Mouse (Mus musculus): ENCODE data around the gene Rpl22l1. TPM values are rescaled to one million over a fixed set of nuclear protein-coding genes. Genes with fewer than 3 reads are reported as not detected.

Rpl22l1 gene
- polyA plus RNA-seq, 2 experiments: 191 to 416 TPM

DNA sequence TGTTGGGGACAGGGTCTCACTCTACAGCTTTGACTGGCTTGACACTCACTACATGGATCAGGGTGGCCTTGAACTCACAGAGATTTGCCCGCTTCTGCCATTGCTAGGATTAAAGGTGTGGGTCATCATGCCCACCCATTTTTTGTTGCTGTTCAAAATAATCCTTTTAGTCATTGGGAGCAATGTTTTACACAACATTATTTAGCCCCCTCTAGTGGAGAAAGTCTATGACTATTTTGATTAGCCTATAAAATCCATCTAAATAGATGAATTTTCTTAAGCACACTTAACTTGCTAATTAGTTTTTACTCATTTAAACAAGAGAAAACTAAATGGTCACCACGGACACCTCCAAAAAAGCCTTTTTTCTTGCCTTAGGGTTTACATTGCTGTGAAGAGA, 22.4 kb downstream of the Rpl22l1 start:
- Histone ChIP-seq H3K27me3 (ENCODE audit: control insufficient read depth, insufficient read depth, low read length) (no peaks in the 10 kb centered on the region), H3K9me3 (ENCODE audit: control insufficient read depth, low read length) (no peaks in the 10 kb centered on the region), H3K4me2 (ENCODE audit: low read depth) (no peak overlapping the region), H3K27ac (no peak overlapping the region), H3K36me3 (replicated peaks; ENCODE audit: control insufficient read depth, insufficient read depth, low read depth) (no peaks in the 10 kb centered on the region), H3K9ac (replicated peaks) (no peak overlapping the region), H3K4me3 (ENCODE audit: insufficient read depth in 1 of 2, low read depth in 2 of 2, low read length in 2 of 2) (no peak overlapping the region), H3K4me1 (replicated peaks; ENCODE audit: control insufficient read depth in 2 of 2, insufficient read depth in 2 of 2, low read length in 1 of 2) (no peaks in the 10 kb centered on the region)
- WGBS (ENCODE audit: insufficient replicate concordance): 57% methylated on average over 2 of the region's 2 CpGs
- ATAC-seq (ENCODE audit: insufficient read depth): no peak
- TF ChIP-seq CTCF (IDR thresholded peaks at IDR 0.05; ENCODE audit: low read depth) (no peak), EP300 (IDR thresholded peaks at IDR 0.05; ENCODE audit: low read depth) (no peak)
- DNase-seq (ENCODE audit: low read depth in 3 of 3, low spot score in 3 of 3): no peak

- no peak overlapping the region for H3K4me2 ChIP-seq (ENCODE audit: low read depth)
- DNase-seq (ENCODE audit: low read depth in 3 of 3, low spot score in 3 of 3): no peak
- ATAC-seq (ENCODE audit: insufficient read depth): no peak
- H3K27ac ChIP-seq: no peak overlapping the region
- H3K4me3 ChIP-seq (ENCODE audit: insufficient read depth in 1 of 2, low read depth in 2 of 2, low read length in 2 of 2): no peak overlapping the region
- no peaks in the 10 kb centered on the region for H3K36me3 ChIP-seq (replicated peaks; ENCODE audit: control insufficient read depth, insufficient read depth, low read depth)
- WGBS (ENCODE audit: insufficient replicate concordance): 61% methylated on average over 2 of the region's 2 CpGs
- no peaks in the 10 kb centered on the region for H3K27me3 ChIP-seq (ENCODE audit: control insufficient read depth, insufficient read depth, low read length)
- no peak overlapping the region for H3K9ac ChIP-seq (replicated peaks)
- no peak for TF ChIP-seq EP300 (IDR thresholded peaks at IDR 0.05; ENCODE audit: low read depth)
- no peak for TF ChIP-seq CTCF (IDR thresholded peaks at IDR 0.05; ENCODE audit: low read depth)
- H3K9me3 ChIP-seq (ENCODE audit: control insufficient read depth, low read length): no peaks in the 10 kb centered on the region
- no peaks in the 10 kb centered on the region for H3K4me1 ChIP-seq (replicated peaks; ENCODE audit: control insufficient read depth in 2 of 2, insufficient read depth in 2 of 2, low read length in 1 of 2)
These were observed 24.2 kb downstream of the Rpl22l1 start for GRCm38 (mm10) chr3:28829454-28829853.

DNA sequence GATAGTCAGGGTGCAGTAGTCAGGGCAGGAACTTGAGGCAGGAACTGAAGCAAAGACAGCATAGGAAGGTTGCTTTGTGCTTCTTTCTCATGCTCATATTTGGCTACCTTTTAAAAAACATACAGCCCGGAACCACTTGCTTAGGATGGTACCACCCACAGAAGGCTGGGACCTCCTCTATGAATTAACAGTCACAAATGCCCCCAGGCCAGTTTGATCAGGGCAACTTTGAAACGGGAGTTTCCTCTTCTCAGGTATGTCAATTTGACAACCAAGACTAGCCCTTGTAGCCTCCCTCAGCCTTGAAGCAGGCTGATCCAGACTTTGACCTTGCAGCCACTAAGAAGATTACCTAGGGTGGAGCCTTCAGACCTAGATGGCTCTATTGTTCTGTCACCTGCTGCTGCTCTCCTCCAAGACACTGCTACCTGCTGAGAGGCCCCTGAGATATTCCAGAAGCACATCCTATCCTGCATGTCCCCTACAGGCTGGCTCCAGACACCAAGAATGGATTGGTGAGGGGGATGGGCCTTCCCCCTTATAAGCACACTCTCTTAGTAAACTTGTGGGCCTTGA, 31.6 kb downstream of the Rpl22l1 start:
- Histone ChIP-seq H3K36me3 (replicated peaks; ENCODE audit: control insufficient read depth, insufficient read depth, low read depth) (no peaks in the 10 kb centered on the region), H3K4me1 (replicated peaks; ENCODE audit: control insufficient read depth in 2 of 2, insufficient read depth in 2 of 2, low read length in 1 of 2) (no peaks in the 10 kb centered on the region), H3K4me3 (ENCODE audit: insufficient read depth in 1 of 2, low read depth in 2 of 2, low read length in 2 of 2) (no peak overlapping the region), H3K4me2 (ENCODE audit: low read depth) (no peak overlapping the region), H3K9ac (replicated peaks) (no peak overlapping the region), H3K27me3 (ENCODE audit: control insufficient read depth, insufficient read depth, low read length) (no peaks in the 10 kb centered on the region), H3K27ac (no peak overlapping the region), H3K9me3 (ENCODE audit: control insufficient read depth, low read length) (no peaks in the 10 kb centered on the region)
- TF ChIP-seq CTCF (IDR thresholded peaks at IDR 0.05; ENCODE audit: low read depth) (no peak), EP300 (IDR thresholded peaks at IDR 0.05; ENCODE audit: low read depth) (no peak)
- DNase-seq (ENCODE audit: low read depth in 3 of 3, low spot score in 3 of 3) (no peak), ATAC-seq (ENCODE audit: insufficient read depth) (no peak)
- WGBS (ENCODE audit: insufficient replicate concordance): 53% methylated on average over 2 of the region's 2 CpGs

GRCm38 (mm10) chr3:28841886-28842649, 36.8 kb downstream of the Rpl22l1 start:
- 19% methylated on average over 3 of the region's 3 CpGs for WGBS (ENCODE audit: insufficient replicate concordance)
- no peak overlapping the region for H3K9ac ChIP-seq (replicated peaks)
- H3K36me3 ChIP-seq (replicated peaks; ENCODE audit: control insufficient read depth, insufficient read depth, low read depth): no peaks in the 10 kb centered on the region
- no peak for DNase-seq (ENCODE audit: low read depth in 3 of 3, low spot score in 3 of 3)
- no peak for ATAC-seq (ENCODE audit: insufficient read depth)
- TF ChIP-seq CTCF (IDR thresholded peaks at IDR 0.05; ENCODE audit: low read depth) (no peak), EP300 (IDR thresholded peaks at IDR 0.05; ENCODE audit: low read depth) (no peak)
- no peak overlapping the region for H3K4me2 ChIP-seq (ENCODE audit: low read depth)
- no peaks in the 10 kb centered on the region for H3K27me3 ChIP-seq (ENCODE audit: control insufficient read depth, insufficient read depth, low read length)
- H3K4me3 ChIP-seq (ENCODE audit: insufficient read depth in 1 of 2, low read depth in 2 of 2, low read length in 2 of 2): no peak overlapping the region
- no peak overlapping the region for H3K27ac ChIP-seq
- no peaks in the 10 kb centered on the region for H3K4me1 ChIP-seq (replicated peaks; ENCODE audit: control insufficient read depth in 2 of 2, insufficient read depth in 2 of 2, low read length in 1 of 2)
- H3K9me3 ChIP-seq (ENCODE audit: control insufficient read depth, low read length): no peaks in the 10 kb centered on the region

GRCm38 (mm10) chr3:28843231-28843630, 38.0 kb downstream of the Rpl22l1 start:
- TF ChIP-seq EP300 (IDR thresholded peaks at IDR 0.05; ENCODE audit: low read depth): no peak
- no peak for TF ChIP-seq CTCF (IDR thresholded peaks at IDR 0.05; ENCODE audit: low read depth)
- no peak overlapping the region for H3K27ac ChIP-seq
- DNase-seq (ENCODE audit: low read depth in 3 of 3, low spot score in 3 of 3) (no peak), ATAC-seq (ENCODE audit: insufficient read depth) (no peak)
- no peaks in the 10 kb centered on the region for H3K36me3 ChIP-seq (replicated peaks; ENCODE audit: control insufficient read depth, insufficient read depth, low read depth)
- no peak overlapping the region for H3K4me2 ChIP-seq (ENCODE audit: low read depth)
- 52% methylated on average over 8 of the region's 8 CpGs for WGBS (ENCODE audit: insufficient replicate concordance)
- H3K4me1 ChIP-seq (replicated peaks; ENCODE audit: control insufficient read depth in 2 of 2, insufficient read depth in 2 of 2, low read length in 1 of 2): no peaks in the 10 kb centered on the region
- no peak overlapping the region for H3K4me3 ChIP-seq (ENCODE audit: insufficient read depth in 1 of 2, low read depth in 2 of 2, low read length in 2 of 2)
- no peak overlapping the region for H3K9ac ChIP-seq (replicated peaks)
- H3K27me3 ChIP-seq (ENCODE audit: control insufficient read depth, insufficient read depth, low read length): no peaks in the 10 kb centered on the region
- H3K9me3 ChIP-seq (ENCODE audit: control insufficient read depth, low read length): no peaks in the 10 kb centered on the region
